Mouse (Mus musculus) ES-Bruce4 (cell line): ENCODE data around the gene Syt17. TPM values are rescaled to one million over a fixed set of nuclear protein-coding genes. Genes with fewer than 3 reads are reported as not detected.
A peak's percentile ranks its signal among the peaks of the same experiment; 100 is the strongest.

Experiments
- H3K27ac ChIP-seq: 2 replicates; pipeline ENCODE4 v1.5.1; 2012; ENCODE audit warnings: low read length, inconsistent platforms; ENCODE audit not compliant: insufficient read depth
- H3K27me3 ChIP-seq: 2 replicates; pipeline ENCODE4 v1.6.1; 2012; ENCODE audit warnings: mild to moderate bottlenecking, low read length, inconsistent platforms; ENCODE audit not compliant: control insufficient read depth, poor library complexity, insufficient read depth, severe bottlenecking
- H3K36me3 ChIP-seq: 2 replicates; pipeline ENCODE4 v1.6.1; 2012; ENCODE audit warnings: inconsistent platforms, mild to moderate bottlenecking, low read length, moderate library complexity; ENCODE audit not compliant: control insufficient read depth, poor library complexity, insufficient read depth, severe bottlenecking
- H3K4me1 ChIP-seq: one replicate; pipeline ENCODE4 v1.8.1; 2011; ENCODE audit warnings: low read length; ENCODE audit not compliant: control insufficient read depth, insufficient read depth
- H3K4me3 ChIP-seq: 2 replicates; pipeline ENCODE4 v1.5.1; 2011; ENCODE audit warnings: low read depth, mild to moderate bottlenecking, low read length
- H3K9ac ChIP-seq: 2 replicates; pipeline ENCODE4 v1.6.1; 2012; ENCODE audit warnings: low read depth, mild to moderate bottlenecking, inconsistent platforms; ENCODE audit not compliant: poor library complexity, severe bottlenecking
- H3K9me3 ChIP-seq: replicated peaks from 2 replicates; pipeline ENCODE4 v1.6.1; 2012; ENCODE audit warnings: mild to moderate bottlenecking, low read length, inconsistent platforms; ENCODE audit not compliant: control insufficient read depth, poor library complexity, insufficient read depth, severe bottlenecking
- CTCF ChIP-seq: IDR thresholded peaks from one replicate; pipeline ENCODE4 v1.8.1; 2011; ENCODE audit warnings: low read depth, low read length
- EP300 ChIP-seq: IDR thresholded peaks from 2 replicates; pipeline ENCODE4 v1.6.1; 2011; ENCODE audit warnings: low read depth, low read length; ENCODE audit not compliant: insufficient read depth
- POLR2A ChIP-seq: IDR thresholded peaks from one replicate; pipeline ENCODE4 v1.8.1; 2011; ENCODE audit warnings: low read length; ENCODE audit not compliant: insufficient read depth
- polyA plus RNA-seq: library from polyadenylated mRNA; stranded (reverse); fragments of >200 nt; gene quantifications from 2 replicates; pipeline ENCODE4 v1.2.4, GENCODE M21; 2011; ENCODE audit warnings: low read depth; ENCODE audit not compliant: missing spikeins, insufficient read depth, insufficient read length

Gene Syt17
- polyA plus RNA-seq, 1 experiment, result 4.0 TPM

- Histone ChIP-seq H3K4me3 (peak overlapping the region; percentile 76), H3K36me3 (no peaks in the 10 kb centered on the region), H3K9me3 (no peaks in the 10 kb centered on the region), H3K4me1 (no peaks in the 10 kb centered on the region), H3K27me3 (no peaks in the 10 kb centered on the region; the same call in 1 of the 2 replicates), H3K27ac (no peak overlapping the region), H3K9ac (peak overlapping the region; percentile 75)
- TF ChIP-seq EP300, result no peak
- no peak for TF ChIP-seq POLR2A
- TF ChIP-seq CTCF, result no peak
These were observed 510 bp downstream of the Syt17 start for GRCm38 (mm10) chr7:118447291-118448133.

- Histone ChIP-seq H3K27ac (no peak overlapping the region), H3K9ac (no peak overlapping the region), H3K4me1 (no peaks in the 10 kb centered on the region), H3K36me3 (no peaks in the 10 kb centered on the region), H3K4me3 (no peak overlapping the region), H3K9me3 (no peaks in the 10 kb centered on the region), H3K27me3 (no peaks in the 10 kb centered on the region; the same call in 1 of the 2 replicates)
- TF ChIP-seq POLR2A, result no peak
- no peak for TF ChIP-seq CTCF
- TF ChIP-seq EP300, result no peak
These were observed 4.0 kb downstream of the Syt17 start for GRCm38 (mm10) chr7:118443895-118444485.

- Histone ChIP-seq H3K27ac (no peak overlapping the region), H3K4me3 (no peak overlapping the region), H3K9ac (no peak overlapping the region), H3K36me3 (no peaks in the 10 kb centered on the region), H3K27me3 (no peaks in the 10 kb centered on the region; the same call in 1 of the 2 replicates), H3K9me3 (no peaks in the 10 kb centered on the region), H3K4me1 (no peaks in the 10 kb centered on the region)
- no peak for TF ChIP-seq EP300
- no peak for TF ChIP-seq CTCF
- no peak for TF ChIP-seq POLR2A
These were observed 4.7 kb downstream of the Syt17 start for GRCm38 (mm10) chr7:118443371-118443770.

- no peak overlapping the region for H3K9ac ChIP-seq
- H3K27me3 ChIP-seq, result no peaks in the 10 kb centered on the region
- H3K27ac ChIP-seq, result no peak overlapping the region
- no peaks in the 10 kb centered on the region for H3K4me1 ChIP-seq
- H3K36me3 ChIP-seq, result no peaks in the 10 kb centered on the region
- TF ChIP-seq POLR2A, result no peak
- no peak for TF ChIP-seq CTCF
- no peak for TF ChIP-seq EP300
- no peak overlapping the region for H3K4me3 ChIP-seq
- no peaks in the 10 kb centered on the region for H3K9me3 ChIP-seq
These were observed 6.5 kb downstream of the Syt17 start for GRCm38 (mm10) chr7:118441535-118441934.

GRCm38 (mm10) chr7:118437101-118437802 is 10.8 kb downstream of the Syt17 start:
- no peaks in the 10 kb centered on the region for H3K27me3 ChIP-seq
- no peak for TF ChIP-seq POLR2A
- peak; percentile 79 for TF ChIP-seq CTCF
- TF ChIP-seq EP300, result no peak

GRCm38 (mm10) chr7:118428937-118429336 is 19.1 kb downstream of the Syt17 start:
- H3K9ac ChIP-seq, result no peak overlapping the region
- H3K4me1 ChIP-seq, result no peaks in the 10 kb centered on the region
- TF ChIP-seq POLR2A (no peak), EP300 (no peak), CTCF (no peak)
- H3K36me3 ChIP-seq, result no peaks in the 10 kb centered on the region
- no peak overlapping the region for H3K27ac ChIP-seq
- no peaks in the 10 kb centered on the region for H3K27me3 ChIP-seq
- H3K4me3 ChIP-seq, result no peak overlapping the region
- H3K9me3 ChIP-seq, result no peaks in the 10 kb centered on the region

More at GRCm38 (mm10) chr7:118437101-118437802, 10.8 kb downstream of the Syt17 start:
- no peaks in the 10 kb centered on the region for H3K4me1 ChIP-seq
- no peaks in the 10 kb centered on the region for H3K36me3 ChIP-seq
- no peak overlapping the region for H3K27ac ChIP-seq
- H3K9me3 ChIP-seq, result no peaks in the 10 kb centered on the region
- H3K9ac ChIP-seq, result no peak overlapping the region
- H3K4me3 ChIP-seq, result no peak overlapping the region
